Mouse (Mus musculus) liver, postnatal 0 days (tissue): ENCODE data around the gene Gm10197.

Source experiments
- CTCF ChIP-seq: sonication (generic); IDR thresholded peaks from 2 replicates; pipeline ENCODE4 v1.5.1; 2016; ENCODE audit warnings: antibody characterized with exemption, low read depth
- EP300 ChIP-seq: IDR thresholded peaks from 2 replicates; pipeline ENCODE4 v1.6.1; 2016; ENCODE audit warnings: antibody characterized with exemption, low read depth, mild to moderate bottlenecking

- TF ChIP-seq CTCF = no peak
- TF ChIP-seq EP300 = no peak
These were observed 35.8 kb upstream of the Gm10197 start for GRCm38 (mm10) chr19:53407350-53407749.
